Mouse (Mus musculus) colon, adult 2 months (tissue): ENCODE data around the gene Phf8. TPM values are rescaled to one million over a fixed set of nuclear protein-coding genes. Genes with fewer than 3 reads are reported as not detected.

Experiments used
- polyA plus RNA-seq: library from polyadenylated mRNA; depleted of rRNA; stranded (reverse); fragments of >200 nt; gene quantifications from 2 replicates; pipeline ENCODE4 v1.2.3, GENCODE M21; 2012; rRNA removed

The Phf8 gene
- polyA plus RNA-seq: 5.4 and 5.5 TPM in 2 replicates

DNA sequence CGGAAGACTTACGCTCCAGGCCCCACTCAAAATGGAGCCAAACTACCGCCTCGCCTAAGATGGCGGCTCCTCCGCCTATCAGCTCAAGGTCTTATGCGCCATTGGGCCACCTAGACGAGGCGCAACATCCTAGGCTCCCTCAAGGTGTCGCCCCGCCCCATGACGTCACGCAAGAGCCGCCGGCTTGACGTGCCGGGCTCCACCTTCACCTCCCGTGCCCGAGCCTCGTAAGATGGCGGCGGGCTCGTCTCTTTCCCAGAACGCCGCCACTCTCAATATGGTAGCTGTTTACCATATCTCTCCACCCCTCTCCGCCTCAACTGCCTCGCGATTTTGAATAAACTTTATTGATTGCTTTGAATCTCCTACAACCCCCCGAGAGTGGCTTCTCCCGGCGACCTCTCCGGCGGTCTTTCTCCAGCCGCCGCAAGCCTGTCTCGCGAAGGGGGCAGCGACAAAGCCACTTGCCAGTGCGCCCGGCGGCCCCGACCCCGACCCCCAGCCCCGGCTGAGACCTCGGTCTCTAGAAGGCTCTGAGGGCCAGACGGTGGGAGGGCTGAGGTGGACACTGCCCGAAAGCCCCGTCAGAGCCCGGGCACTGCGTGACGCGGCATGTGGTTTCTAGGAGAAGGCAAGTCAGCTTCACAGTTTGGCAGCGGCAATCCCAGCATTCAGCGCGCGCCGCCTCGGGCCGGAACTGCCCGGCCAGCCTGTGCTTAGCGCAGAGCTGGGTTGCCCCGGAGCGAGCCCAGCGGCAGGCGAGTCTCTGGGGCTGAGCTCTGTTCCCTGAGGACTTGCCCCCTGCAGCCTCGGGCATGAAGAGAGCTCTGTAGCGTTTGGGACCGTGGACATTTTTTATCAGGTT, at the start of gene Phf8:
TSS of gene Phf8 (plus strand) at position 215 of the 865 bp plus-strand sequence.

Other genes starting within 250 kb of the Phf8 start
- 2.2 and 2.6 TPM in 2 replicates for gene Fam120c, start 176.5 kb upstream of the Phf8 start, polyA plus RNA-seq